Mouse (Mus musculus) mature B cell (primary cell): ENCODE measurements at regions not wholly inside any gene's neighbourhood (a gene's known extent, or its start where the extent isn't known, plus 50 kb on each side); places are given as distances from the start of the nearest gene placed in this dataset.
"Not testable (repeated sequence)": the region's sequence is repeated elsewhere in the genome, so short reads cannot be mapped to it uniquely, and the experiment has no call there.

ENCODE experiments used
- in situ Hi-C: fragments of 300-500 bp; cut with MboI; formaldehyde crosslinking; loops from 2 replicates; pipeline ENCODE4 v1.14.3; 2019

DNA sequence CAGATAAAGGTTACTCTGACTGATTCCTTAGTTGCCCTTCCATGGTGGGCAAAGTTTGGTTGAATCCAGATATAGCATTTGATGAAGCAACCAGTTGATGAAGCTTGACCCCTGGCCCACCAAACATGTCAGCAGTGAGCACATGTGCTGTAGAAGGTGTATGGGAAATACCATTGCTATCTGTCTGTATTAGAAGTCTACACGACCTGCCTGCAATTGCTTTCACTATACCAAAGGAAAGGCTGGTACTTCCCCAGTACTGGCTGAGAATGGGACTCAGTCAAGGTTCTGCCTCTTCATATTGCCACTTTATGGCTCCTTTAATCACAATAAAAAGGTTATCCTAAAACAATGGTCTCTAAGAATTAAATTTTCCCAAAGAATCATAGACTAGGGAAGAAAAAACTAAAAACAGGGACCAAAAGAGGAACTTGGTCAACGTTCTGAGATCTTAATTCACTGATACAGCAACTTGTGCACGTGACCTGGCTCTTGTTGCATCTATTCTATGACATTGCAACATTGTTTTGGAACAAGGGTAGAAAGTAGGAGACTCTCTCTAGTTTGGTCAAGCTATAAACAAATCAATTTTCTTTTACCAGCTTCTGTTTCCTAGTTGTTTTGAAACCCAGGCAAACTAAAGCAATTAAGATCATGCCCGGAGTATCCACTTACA lies 284.0 kb downstream of the Rapgef2 start:
- in situ Hi-C loops = no loop called here

DNA sequence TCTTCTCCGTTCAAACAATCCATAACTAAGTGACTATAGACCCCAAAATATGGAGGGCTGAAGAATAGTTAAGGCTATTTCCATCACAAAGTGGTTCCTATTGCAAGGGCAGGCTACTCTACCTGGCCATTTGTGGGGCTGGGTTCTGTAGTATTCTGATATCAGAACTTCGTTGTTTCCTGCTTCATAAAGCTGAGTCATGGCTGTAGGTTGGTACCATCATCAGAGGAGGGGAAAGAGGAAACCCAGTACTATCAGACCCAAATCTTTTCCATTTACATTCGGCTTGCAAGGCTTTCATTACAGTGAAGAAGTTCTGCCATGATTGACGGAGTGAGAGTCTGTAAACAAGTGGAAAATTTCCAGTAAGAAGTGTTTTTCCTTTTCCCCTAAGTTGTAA lies 284.6 kb downstream of the Rapgef2 start:
- in situ Hi-C loops = no loop called here

DNA sequence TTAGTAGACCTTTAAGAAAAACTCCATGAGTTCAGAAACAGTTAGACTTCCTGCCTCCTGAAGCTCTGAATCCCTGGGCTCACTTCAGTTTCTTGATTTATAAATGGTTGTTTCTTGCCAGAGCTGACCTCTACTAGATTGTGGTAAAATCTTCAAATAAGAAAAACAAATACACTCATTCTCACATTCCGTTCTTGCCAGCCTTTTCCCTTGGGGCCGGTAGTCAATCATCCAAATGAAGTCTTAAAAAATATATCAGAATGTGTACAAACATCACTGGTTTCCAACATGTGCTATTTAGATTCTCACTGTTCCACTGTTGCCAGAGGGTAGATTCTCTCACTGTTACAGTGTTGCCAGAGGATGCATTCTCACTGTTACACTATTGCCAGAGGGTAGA lies 286.0 kb downstream of the Rapgef2 start:
- in situ Hi-C loops = no loop called here

DNA sequence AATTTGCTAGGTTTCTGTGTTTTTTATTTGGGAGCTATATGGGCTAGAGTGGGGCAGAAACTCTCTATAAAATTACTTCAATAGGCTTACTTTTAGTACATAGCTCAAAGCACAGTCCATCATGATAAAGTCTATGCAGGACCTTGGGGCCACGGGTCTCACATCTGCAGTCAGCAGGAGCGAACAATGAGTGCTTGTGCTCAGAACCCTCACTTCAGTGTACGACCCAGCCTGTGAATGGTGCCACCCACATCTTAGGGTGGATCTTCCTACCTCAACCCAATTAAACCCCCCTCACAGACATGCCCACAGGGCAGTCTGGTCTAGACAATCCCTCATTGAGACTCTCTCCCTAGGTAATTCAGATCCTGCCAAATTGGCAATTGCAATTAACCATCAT lies 286.5 kb downstream of the Rapgef2 start:
- in situ Hi-C loops = no loop called here

DNA sequence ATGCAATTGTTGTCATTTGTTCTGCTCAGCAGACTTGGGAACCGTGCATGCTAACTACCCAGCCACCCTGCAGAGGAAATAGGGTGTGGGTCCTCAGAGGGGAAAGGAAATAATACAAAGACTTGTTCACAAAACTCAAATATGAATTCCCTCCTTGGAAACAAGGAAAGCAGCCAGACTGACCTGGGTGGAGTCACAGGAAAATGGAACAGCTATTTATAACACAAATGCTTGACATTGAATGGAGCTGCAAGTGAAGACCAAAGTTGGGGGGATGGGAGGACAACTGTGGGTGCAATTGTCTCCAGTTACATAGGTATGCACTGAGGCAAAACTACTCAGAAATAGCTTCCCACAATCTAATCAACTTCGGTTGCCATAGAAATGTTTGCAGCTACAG lies 298.2 kb downstream of the Rapgef2 start:
- in situ Hi-C loops = no loop called here

DNA sequence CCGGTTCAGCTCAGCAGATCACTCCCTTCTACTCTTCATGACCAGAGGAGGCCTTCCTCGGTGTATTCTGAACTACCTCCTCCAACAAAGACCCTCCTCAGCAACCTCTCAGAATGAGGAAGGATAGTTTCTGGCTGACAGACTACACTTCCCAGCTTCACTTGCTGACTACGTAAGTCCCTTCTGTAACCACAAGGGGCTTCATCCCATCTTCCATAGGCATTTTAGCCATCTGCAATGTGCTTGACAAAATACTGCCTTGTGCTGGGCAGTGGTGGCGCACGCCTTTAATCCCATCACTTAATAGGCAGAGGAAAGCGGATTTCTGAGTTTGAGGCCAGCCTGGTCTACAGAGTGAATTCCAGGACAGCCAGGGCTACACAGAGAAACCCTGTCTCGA lies 299.6 kb downstream of the Rapgef2 start:
- in situ Hi-C loops = no loop called here

DNA sequence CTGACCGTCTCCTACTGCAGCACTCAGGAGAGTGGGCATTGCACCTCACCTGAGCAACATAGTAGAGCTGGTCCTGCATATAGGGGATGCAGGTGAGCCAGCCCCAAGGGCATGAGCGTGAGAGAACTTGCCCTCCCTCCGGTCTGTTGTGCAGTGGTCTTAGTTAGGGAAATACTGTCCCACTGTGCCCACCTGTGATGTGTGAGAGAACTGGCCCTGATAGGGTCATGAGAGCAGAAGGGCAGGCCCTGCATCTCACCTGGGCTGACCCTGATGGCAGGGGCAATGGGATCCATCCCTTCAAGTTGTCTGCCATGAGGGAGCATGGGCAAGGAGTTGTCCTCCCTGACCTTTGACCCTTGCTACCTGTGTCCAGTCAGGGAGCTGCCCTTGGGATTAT lies 305.3 kb downstream of the Rapgef2 start:
- in situ Hi-C loops = no loop called here

DNA sequence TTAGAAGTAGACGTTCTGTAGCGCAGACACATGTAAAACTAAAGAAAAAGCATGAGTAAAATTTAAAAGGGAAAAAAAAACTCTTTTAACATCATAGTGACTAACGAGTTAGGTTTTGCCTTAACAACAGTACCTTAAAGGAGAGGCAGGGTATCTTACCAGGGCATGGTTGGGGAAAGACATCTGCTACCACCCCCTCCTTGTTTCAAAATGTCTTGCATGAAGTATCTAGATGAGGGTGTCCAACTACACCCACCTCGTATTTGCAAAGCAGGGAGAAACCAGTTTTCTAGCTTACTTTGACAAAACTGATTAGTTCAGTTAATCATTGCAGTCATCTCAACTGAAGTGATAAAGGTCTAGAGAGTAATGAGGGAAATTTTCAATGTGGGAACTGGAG lies 307.5 kb downstream of the Rapgef2 start:
- in situ Hi-C loops = no loop called here

DNA sequence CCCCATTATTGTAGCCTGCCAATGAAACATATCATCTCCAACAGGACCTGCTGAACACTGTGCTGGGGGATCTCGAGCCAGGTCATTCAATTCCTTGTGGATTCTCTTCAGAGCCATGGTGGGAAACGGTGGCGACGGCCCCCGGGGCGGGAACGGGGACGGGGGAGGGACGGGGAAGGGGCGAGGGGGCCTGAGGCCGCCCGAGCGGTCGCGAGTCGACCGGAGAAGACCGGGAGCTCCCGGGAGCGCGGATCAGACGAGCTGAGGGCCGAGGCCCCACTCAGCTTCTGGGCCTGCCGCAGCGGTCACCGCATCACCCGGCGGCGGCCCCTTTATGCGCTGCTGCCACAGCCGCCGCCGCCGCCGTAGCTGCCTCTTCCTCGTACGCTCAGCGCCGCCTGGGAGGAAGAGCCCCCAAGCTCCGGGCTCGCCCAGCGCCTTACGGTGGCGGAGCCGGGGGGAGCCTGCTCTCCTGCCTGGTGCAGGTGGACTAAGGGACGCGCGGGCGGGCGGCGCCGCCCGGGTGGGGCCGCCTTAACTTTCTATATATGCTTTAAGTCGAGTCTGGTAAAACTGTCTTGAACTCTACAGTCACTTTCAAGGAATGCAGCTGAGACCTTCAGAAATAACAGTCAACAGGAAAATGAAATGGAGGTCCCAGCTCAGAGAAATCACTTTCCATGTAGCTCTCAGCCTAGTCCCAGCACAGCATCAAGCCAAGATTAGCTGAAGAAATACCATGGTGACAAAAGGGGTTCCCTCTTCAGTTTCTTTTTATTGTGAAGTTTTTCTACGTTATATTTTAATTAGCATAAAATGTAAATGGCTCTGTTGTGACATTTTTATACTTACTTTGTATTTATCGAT lies 319.4 kb downstream of the Rapgef2 start:
- in situ Hi-C loops = loop anchor here (25.0 kb wide), 1 partner anchor 870 kb away; no protein-coding TSS in a partner anchor

DNA sequence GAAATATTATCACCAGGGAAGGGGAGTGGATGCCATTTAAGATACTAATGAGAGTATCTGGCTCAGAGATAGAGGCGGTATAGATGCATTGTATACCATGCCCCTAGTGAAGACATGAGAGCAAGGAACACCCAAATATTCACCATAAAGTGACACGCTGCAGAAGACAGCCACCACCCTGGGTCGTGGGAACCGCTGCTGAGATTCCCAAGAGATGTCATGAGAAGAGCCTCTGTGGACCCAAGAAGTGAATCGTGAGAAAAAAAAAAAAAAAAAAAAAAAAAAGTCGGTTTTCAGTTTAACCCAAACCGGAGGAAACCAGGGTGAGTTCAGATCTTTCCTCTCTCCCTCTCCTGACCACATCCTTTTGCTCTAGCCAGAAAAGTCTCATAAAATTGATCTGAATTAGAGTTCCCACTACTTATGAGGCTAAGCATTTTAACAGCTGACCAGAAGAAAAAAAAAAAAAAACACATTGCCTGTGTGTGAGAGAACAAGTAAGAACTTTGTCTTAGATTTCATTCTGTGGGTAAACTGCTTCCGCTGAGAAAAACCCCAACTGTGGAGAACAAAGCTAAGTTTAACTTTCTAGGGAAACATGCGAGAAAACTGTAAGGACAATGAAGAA lies 322.0 kb downstream of the Rapgef2 start:
- in situ Hi-C loops = loop anchor here (25.0 kb wide), 1 partner anchor 873 kb away; no protein-coding TSS in a partner anchor

DNA sequence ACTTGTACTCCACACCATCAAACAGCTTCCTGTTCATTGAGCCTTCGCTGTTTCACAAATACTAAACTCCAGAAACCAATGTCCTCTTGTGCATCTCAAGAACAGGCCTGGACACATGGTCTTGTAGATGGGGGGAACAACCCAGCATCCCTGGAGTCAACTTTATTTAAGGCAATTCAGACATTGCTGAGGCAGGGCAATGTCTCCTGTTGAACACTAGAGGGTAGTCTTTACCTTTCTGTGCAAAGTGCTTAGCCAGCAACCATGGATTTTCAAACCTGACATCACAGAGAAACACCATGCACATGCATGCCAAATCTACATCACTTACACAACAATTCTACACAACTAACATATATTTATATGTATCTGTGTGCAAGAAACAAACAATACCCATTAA lies 327.5 kb downstream of the Rapgef2 start:
- in situ Hi-C loops = loop anchor here (10.0 to 25.0 kb wide), 3 partner anchors 246 to 879 kb away; no protein-coding TSS in a partner anchor

DNA sequence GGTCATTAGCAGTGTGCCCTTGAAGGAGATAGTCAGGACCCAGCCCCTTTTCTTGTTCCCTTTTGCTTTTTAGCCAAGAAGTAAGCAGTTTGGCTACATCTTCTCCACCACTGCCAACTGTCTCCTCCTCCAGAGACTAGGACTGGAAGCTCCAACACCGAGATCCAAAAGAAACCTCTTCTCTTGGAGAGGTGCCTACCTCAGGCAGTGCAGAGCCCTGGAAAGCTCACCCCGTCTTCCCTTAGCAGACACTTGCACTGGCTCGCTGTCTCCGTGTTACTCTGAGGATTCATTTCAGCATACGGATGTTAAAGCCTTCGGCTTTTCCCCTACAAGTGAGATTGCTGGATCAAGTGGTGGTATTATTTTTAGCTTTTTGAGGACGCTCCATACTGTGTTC lies 331.0 kb downstream of the Rapgef2 start:
- in situ Hi-C loops = loop anchor here (10.0 to 25.0 kb wide), 3 partner anchors 249 to 882 kb away; no protein-coding TSS in a partner anchor

DNA sequence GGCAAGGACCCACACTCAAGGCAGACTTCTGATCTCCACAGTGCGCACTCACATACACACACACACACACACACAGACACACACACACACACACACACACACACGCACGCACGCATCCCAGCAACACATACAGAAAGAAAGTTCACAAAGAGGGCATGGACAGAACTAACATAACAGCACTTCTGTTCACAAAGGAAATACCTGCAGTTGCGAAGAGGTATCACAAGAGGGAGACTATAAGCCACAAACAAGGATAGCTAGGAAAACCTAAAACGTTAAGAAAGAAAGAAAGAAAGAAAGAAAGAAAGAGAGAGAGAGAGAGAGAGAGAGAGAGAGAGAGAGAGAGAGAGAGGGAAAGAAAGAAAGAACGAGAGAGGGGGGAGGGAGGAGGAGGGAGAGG lies 336.9 kb downstream of the Rapgef2 start:
- in situ Hi-C loops = not testable (repeated sequence)

DNA sequence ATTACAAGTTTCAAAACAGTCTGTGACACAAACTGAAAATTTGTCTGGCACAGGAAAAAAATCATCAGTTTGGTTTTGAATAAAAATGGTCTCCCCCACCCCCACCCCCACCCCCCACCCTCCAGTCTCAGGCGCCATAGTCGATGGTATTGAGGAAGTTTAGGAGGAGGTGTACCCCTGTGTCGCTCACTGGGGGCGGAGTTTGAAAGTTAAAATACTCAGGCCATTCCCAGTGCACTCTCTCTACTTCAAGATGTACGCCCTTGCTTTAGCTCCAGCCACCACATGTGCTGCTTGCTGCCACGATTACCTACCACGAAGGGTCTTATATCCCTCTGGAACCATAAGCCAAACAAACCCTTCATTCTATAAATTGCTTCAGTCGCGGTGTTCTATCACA lies 337.6 kb downstream of the Rapgef2 start:
- in situ Hi-C loops = no loop called here

DNA sequence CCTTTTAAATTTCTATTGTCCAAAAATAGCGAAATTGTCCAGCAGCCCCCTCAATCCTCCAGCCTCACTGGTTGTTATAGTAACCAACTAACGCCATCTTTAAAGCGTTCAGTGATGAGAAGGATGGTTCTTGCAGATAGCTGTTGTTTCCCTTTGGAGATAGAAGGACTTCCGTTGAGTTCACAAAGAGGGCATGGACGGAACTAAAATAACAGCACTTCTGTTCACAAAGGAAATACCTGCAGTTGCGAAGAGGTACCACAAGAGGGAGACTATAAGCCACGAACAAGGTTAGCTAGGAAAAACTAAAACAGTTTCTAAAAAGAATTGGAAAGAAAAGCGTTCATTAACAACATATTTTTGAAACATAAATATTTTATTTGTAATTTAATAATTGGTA lies 338.1 kb downstream of the Rapgef2 start:
- in situ Hi-C loops = no loop called here

DNA sequence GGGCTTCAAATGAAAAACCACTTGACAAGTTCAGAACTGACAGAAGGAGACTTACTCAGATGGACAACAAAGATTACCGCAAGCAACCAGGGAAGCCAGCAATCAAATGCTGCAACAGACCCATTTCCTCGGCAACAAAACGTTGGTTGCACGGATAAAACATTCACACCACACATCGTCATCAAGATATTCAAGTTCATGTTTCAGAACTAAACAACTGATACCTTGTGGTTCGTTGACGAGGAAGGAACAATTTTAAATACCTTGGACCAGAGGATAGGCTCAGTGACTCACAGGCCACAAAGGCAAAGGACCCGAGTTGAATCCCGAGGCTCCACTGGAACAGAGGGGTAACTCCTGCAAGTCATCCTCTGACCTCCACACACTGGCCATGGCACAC lies 339.1 kb downstream of the Rapgef2 start:
- in situ Hi-C loops = no loop called here

DNA sequence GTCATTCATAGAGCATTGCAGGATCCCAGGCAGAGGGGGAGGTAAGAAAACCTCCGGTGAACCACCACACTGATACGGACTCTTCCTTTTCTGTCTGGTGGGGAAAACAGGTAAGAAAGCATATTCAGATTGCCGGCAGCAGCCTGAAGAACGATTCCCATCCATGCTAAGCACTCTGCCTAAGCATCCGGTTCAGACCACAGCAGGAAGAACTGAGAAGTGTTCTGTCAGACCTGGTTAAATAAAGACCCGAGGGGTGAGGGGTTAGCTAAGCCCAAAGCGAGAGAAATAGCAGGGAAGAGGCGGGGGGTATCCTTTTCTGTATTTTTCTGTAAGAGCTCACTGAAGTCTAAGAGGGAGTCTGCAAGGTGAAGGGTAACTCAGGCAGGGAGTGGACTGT lies 342.1 kb downstream of the Rapgef2 start:
- in situ Hi-C loops = no loop called here

DNA sequence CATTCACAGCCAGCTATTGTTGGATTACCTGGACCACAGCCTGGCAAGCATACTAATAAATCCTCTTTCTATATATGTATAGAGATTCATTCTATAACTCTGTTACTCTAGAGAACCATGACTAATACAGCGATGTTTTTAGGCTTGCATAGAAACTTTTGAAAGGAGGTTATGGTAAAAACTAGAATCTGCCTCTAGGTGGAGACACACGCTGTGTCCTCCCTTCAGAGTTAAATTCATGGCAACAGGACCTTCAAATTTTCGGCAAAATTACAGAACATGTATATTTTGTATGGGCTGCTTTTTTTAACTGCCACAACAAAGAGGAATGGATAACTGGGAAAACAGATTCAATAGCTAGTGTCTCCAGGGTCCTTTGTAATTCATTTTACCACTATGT lies 353.3 kb downstream of the Rapgef2 start:
- in situ Hi-C loops = no loop called here

DNA sequence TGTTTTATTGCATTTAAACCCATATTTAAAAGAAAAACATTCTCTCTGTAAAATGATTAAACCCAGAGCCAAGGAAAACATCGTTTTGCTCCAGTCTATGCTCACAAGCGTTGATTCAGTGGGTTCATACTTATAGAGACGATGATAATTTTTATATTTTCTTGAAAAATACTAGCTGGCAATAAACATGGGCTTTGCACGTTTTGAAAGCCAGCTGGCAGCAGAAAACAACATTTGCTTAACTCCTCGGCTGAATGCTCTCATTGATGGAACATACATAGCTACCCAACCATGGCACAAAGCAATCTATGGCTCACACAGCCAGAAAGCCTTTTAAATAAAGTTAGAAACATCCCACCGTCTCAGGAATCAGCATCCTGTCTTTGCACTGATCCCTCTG lies 366.5 kb downstream of the Rapgef2 start:
- in situ Hi-C loops = no loop called here

DNA sequence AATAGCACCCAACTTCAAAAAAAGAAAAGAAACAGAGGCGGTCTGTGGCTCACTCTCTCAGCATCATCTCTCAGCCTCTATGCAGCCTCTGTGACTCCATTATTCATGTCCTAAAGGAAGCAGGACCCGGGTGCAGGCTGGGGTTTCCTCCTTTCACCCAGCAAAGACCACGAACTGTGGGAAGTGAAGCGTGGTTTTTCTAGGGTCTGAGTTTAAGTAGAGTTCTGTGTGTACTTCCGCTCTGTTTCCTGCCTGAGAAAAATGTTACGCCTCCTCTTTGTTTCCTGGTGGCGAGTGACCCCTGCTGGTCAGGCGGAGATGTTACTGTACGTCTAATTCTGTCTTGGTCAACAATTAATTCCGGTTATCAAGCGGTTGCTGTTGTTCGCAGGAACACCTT lies 366.9 kb downstream of the Rapgef2 start:
- in situ Hi-C loops = no loop called here

DNA sequence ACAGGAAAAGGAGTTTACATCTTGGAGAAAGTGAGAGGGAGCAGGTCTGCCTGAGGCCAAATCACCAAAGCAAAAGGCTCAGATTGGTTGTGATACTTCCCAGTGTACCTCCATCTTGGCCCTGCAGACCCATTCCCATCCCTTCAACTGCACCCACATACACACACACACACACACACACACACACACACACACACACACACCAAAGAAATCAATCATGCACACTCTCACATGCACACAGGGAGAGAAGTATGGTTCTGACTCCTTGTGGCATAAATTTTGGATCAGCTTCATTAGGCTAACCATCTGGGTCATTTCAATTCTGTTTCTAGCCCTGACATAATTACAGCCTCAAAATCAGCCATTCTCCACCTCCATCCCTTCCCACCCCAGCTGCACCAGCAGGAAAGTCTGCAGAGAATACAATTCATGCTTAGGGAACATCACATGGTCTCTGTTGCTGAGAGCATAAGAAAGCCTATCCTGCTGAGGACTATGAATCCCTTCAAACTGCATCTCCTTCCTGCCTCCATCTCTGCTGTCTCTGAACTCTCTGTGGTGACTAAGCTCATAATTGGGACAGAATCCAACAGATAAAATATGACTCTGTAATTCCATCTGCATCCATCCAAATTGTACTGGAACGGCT lies 378.0 kb downstream of the Rapgef2 start:
- in situ Hi-C loops = no loop called here

DNA sequence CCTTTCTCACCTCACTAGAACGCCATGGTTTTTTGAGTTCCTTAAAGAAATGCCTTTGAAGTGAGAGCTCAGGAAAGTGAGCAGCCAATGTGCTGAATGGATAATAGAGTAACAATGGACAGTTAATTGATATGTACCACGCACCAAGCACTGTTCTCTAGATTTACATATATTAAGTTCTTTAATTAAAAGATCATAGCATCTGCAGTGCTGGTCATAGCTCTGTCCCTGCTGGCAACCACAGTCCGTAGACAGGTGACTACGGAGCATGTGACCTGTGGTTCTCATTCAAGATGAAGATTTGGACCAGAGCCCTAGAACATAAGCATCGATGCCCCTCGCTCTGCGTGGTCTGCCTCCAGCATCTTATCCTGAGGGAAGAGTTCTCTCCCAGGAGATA lies 378.5 kb downstream of the Rapgef2 start:
- in situ Hi-C loops = no loop called here
